Mouse (Mus musculus) layer of hippocampus, postnatal 10 days (tissue): Measurements from ENCODE around the gene BC024063. TPM values are rescaled to one million over a fixed set of nuclear protein-coding genes. Genes with fewer than 3 reads are reported as not detected.
"Not testable (repeated sequence)": the region's sequence is repeated elsewhere in the genome, so short reads cannot be mapped to it uniquely, and the experiment has no call there.

ENCODE experiments used
- DNase-seq, 2 experiments: peaks; one replicate each; pipeline ENCODE4 v3.0.0; 2021; ENCODE audit warnings: low spot score in 2 of 2
- long read RNA-seq: library from polyadenylated mRNA; stranded (forward); transcript quantifications from one replicate; pipeline ENCODE4 v2.0.0, GENCODE M21; 2023
- total RNA-seq, 2 experiments: library from RNA; stranded (reverse); gene quantifications; 2 replicates each; pipeline ENCODE4 v1.2.3; 2021

BC024063 gene
- total RNA-seq: 1 to 10 TPM; 5.3 to 6.9 TPM
- long read RNA-seq, transcript BC024063-201 (4 exons, 2,726 nt): major isoform, 6 of 6 reads
- long read RNA-seq, partial matches to known transcripts: 0 of 6 reads
- long read RNA-seq, other reads (novel, unspliced or antisense): 0 of 6 reads

GRCm38 (mm10) chr10:82082728-82083621 is at the start of gene BC024063:
BC024063 (plus strand) TSS chr10:82083353.
- DNase-seq: peak; percentile 73 to 75

GRCm38 (mm10) chr10:82042191-82042590 is 41.0 kb upstream of the BC024063 start:
- DNase-seq: no peak

GRCm38 (mm10) chr10:82046603-82047002 is 36.5 kb upstream of the BC024063 start:
- no peak for DNase-seq

GRCm38 (mm10) chr10:82047597-82048459 is 35.3 kb upstream of the BC024063 start, which contains the start of gene Zfp873:
Zfp873 (plus strand) TSS chr10:82048123.
- peak; percentile 87 to 90 for DNase-seq

- not testable (repeated sequence) for DNase-seq
Observed at GRCm38 (mm10) chr10:82048460-82048804, 34.7 kb upstream of the BC024063 start.

- not testable (repeated sequence) for DNase-seq
Observed at GRCm38 (mm10) chr10:82083622-82083971, 444 bp downstream of the BC024063 start.

GRCm38 (mm10) chr10:82117206-82117605 is 34.1 kb downstream of the BC024063 start:
- no peak for DNase-seq

- DNase-seq: peak; percentile 85 to 87
Observed at GRCm38 (mm10) chr10:82127850-82128401, 44.8 kb downstream of the BC024063 start, which contains the start of gene AU041133. AU041133 (plus strand) TSS chr10:82128013.

- DNase-seq: no peak
Observed at GRCm38 (mm10) chr10:82145282-82145681, 62.1 kb downstream of the BC024063 start.

GRCm38 (mm10) chr10:82147571-82147970 is 64.4 kb downstream of the BC024063 start:
- DNase-seq: no peak

Other genes with a start within 250 kb of the BC024063 start
- 1 to 10 TPM; 2.8 to 3.3 TPM for gene Gm32687, start 219.4 kb upstream of the BC024063 start, total RNA-seq
- 1 to 10 TPM; 3.8 to 4.7 TPM for gene Zfp781, start 152.9 kb upstream of the BC024063 start, total RNA-seq
- gene Zfp873, start 35.2 kb upstream of the BC024063 start, total RNA-seq: 10 to 100 TPM; 12.1 to 12.4 TPM
- gene AU041133, start 44.7 kb downstream of the BC024063 start, total RNA-seq: 10 to 100 TPM; 11.8 to 12.4 TPM
- 10 to 100 TPM; 24.8 to 24.9 TPM for gene Zfp938, start 157.9 kb downstream of the BC024063 start, total RNA-seq
- gene 4932415D10Rik, start 233.2 kb downstream of the BC024063 start, total RNA-seq: under 1 TPM; 0.02 TPM